Mouse (Mus musculus): ENCODE results near the gene Lpar3.

DNA sequence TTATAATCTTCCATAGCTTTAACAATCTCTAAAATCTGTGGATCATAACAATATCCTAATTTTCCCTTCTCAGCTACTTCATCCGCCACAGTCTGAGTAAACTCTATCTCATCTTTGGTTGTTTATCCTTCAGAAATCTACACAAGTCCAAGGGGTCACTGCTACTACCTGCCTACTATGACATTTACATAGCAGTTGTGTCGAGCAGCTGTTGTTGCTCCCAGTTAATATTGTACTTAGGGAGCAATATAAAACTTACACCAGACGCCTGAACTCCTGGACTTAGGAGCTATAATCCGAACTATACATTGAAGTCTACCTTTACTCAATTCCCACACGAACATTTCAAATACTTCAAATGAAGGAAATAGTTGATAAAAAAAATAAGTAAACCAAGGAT is 71.8 kb downstream of the Lpar3 start:
- TF ChIP-seq FLI1 (IDR thresholded peaks at IDR 0.05; ENCODE audit: low read length): no peak
- no peak for TF ChIP-seq GATA1 (IDR thresholded peaks at IDR 0.05; ENCODE audit: borderline replicate concordance, low read length)
